Mouse (Mus musculus): Measurements from ENCODE around the gene Zbtb44.

DNA sequence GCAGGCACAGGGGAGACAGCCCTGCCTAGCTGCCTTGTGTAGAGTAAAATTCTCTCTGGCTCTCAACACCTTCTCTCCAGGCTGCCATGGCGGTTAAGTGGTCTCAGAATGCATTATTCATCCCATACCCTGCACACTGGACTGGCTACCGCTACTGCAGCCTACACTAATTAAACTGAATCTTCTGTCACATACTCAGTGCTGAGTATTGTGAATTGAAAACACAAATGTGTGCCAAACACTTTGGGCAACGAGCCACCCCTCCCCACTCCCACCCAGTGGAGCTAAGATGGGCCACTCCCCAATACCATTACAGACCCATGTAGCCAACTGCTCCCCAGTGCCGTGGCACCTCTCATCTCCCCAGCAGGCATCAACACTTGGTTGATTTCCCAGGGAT lies 57.0 kb downstream of the Zbtb44 start:
- no peak for TF ChIP-seq GATA1 (IDR thresholded peaks at IDR 0.05; ENCODE audit: borderline replicate concordance, low read length)
- TF ChIP-seq FLI1 (IDR thresholded peaks at IDR 0.05; ENCODE audit: low read length) = no peak
